Mouse (Mus musculus): ENCODE results near the gene Actr2.

Gene Actr2

GRCm38 (mm10) chr11:20116030-20116551 lies 3.4 kb upstream of the Actr2 start:
- WGBS: 51% methylated on average over 5 of the region's 5 CpGs

- 1% methylated on average over 50 of the region's 50 CpGs for WGBS
These were observed 540 bp downstream of the Actr2 start for GRCm38 (mm10) chr11:20112006-20112740.

- 84% methylated on average over 7 of the region's 7 CpGs for WGBS
These were observed 4.6 kb downstream of the Actr2 start for GRCm38 (mm10) chr11:20108151-20108550.

- WGBS: 69% methylated on average over 4 of the region's 4 CpGs
These were observed 5.0 kb downstream of the Actr2 start for GRCm38 (mm10) chr11:20107683-20108082.

- 85% methylated on average over 3 of the region's 3 CpGs for WGBS
These were observed 5.8 kb downstream of the Actr2 start for GRCm38 (mm10) chr11:20106946-20107345.

GRCm38 (mm10) chr11:20103949-20104348 lies 8.8 kb downstream of the Actr2 start:
- WGBS: 95% methylated on average over 2 of the region's 2 CpGs

GRCm38 (mm10) chr11:20085635-20086034 lies 27.1 kb downstream of the Actr2 start:
- WGBS: 98% methylated on average over 2 of the region's 2 CpGs

GRCm38 (mm10) chr11:20075415-20075814 lies 37.3 kb downstream of the Actr2 start:
- 37% methylated on average over 1 of the region's 1 CpGs for WGBS

GRCm38 (mm10) chr11:20072826-20073225 lies 39.9 kb downstream of the Actr2 start:
- WGBS: 82% methylated on average over 5 of the region's 5 CpGs

- 37% methylated on average over 3 of the region's 3 CpGs for WGBS
These were observed 40.5 kb downstream of the Actr2 start for GRCm38 (mm10) chr11:20072174-20072573.

GRCm38 (mm10) chr11:20068346-20069004 lies 44.2 kb downstream of the Actr2 start:
- WGBS: 87% methylated on average over 6 of the region's 6 CpGs

GRCm38 (mm10) chr11:20067521-20067920 lies 45.2 kb downstream of the Actr2 start:
- WGBS: 25% methylated on average over 1 of the region's 1 CpGs

GRCm38 (mm10) chr11:20066106-20066505 lies 46.6 kb downstream of the Actr2 start:
- 64% methylated on average over 1 of the region's 1 CpGs for WGBS

- WGBS: 83% methylated on average over 2 of the region's 2 CpGs
These were observed 47.8 kb downstream of the Actr2 start for GRCm38 (mm10) chr11:20064926-20065325.

GRCm38 (mm10) chr11:20064086-20064485 lies 48.6 kb downstream of the Actr2 start:
- WGBS: 24% methylated on average over 2 of the region's 2 CpGs

- WGBS: 81% methylated on average over 9 of the region's 9 CpGs
These were observed 49.9 kb downstream of the Actr2 start for GRCm38 (mm10) chr11:20062801-20063200.

- 73% methylated on average over 3 of the region's 3 CpGs for WGBS
These were observed 53.0 kb downstream of the Actr2 start for GRCm38 (mm10) chr11:20059736-20060135.

- WGBS: 84% methylated on average over 2 of the region's 2 CpGs
These were observed 55.3 kb downstream of the Actr2 start for GRCm38 (mm10) chr11:20057429-20057828.

GRCm38 (mm10) chr11:20056168-20056567 lies 56.5 kb downstream of the Actr2 start:
- 92% methylated on average over 1 of the region's 1 CpGs for WGBS

GRCm38 (mm10) chr11:20054617-20055016 lies 58.1 kb downstream of the Actr2 start:
- 49% methylated on average over 5 of the region's 5 CpGs for WGBS

GRCm38 (mm10) chr11:20053951-20054350 lies 58.8 kb downstream of the Actr2 start:
- WGBS: 85% methylated on average over 3 of the region's 3 CpGs

- WGBS: 64% methylated on average over 13 of the region's 13 CpGs
These were observed 59.7 kb downstream of the Actr2 start for GRCm38 (mm10) chr11:20052814-20053536.

Measured in cerebral cortex, adult 2 months (tissue).